Comparison of ENCODE assay signal across 32 mouse cellular contexts in genomic region chrX:9861859-9862258, GRCm38 (mm10). TPM values are rescaled to one million over a fixed set of nuclear protein-coding genes. Genes with fewer than 3 reads are reported as not detected.
DNase-seq lines count a peak whose midpoint lies in the region; ATAC-seq lines count a peak whose summit lies in the region.
"Had no signal": no experiment of that assay in that cellular context is flagged by ENCODE, and none has a peak within 500 bp of the region (broad histone marks: within the 10 kb centered on the region; RNA-seq: fewer than 3 reads in every experiment).

No protein-coding gene starts in this region.

- WGBS in stomach, embryonic 15.5 days = 70% methylated on average over 2 of the region's 2 CpGs

- H3K36me3 ChIP-seq in stomach, embryonic 15.5 days = no peaks in the 10 kb centered on the region
- H3K36me3 ChIP-seq: embryonic facial prominence, embryonic 10.5 days; embryonic facial prominence, embryonic 13.5 days; forebrain, embryonic 12.5 days; forebrain, embryonic 15.5 days; heart, embryonic 12.5 days; heart, embryonic 15.5 days; hindbrain, embryonic 10.5 days; hindbrain, embryonic 13.5 days had no signal

- H3K27me3 ChIP-seq in stomach, embryonic 15.5 days (replicated peaks) = no peaks in the 10 kb centered on the region
- H3K27me3 ChIP-seq: CH12.LX; embryonic facial prominence, embryonic 13.5 days; forebrain, embryonic 12.5 days; forebrain, embryonic 15.5 days; heart, embryonic 12.5 days; heart, embryonic 15.5 days; hindbrain, embryonic 13.5 days had no signal

- H3K4me3 ChIP-seq in stomach, embryonic 15.5 days (replicated peaks) = no peak overlapping the region
- H3K4me3 ChIP-seq: embryonic facial prominence, embryonic 10.5 days; embryonic facial prominence, embryonic 13.5 days; erythroblast, embryonic 14.5 days; forebrain, embryonic 12.5 days; forebrain, embryonic 15.5 days; heart, embryonic 12.5 days; heart, embryonic 15.5 days; hindbrain, embryonic 10.5 days; hindbrain, embryonic 13.5 days had no signal

- peak; percentile 50; the same call in 1 of the 2 replicates for ATAC-seq in stomach, embryonic 15.5 days (ENCODE audit: insufficient read depth, low FRiP score, low read depth)
- ATAC-seq: forebrain, embryonic 15.5 days; Patski had no signal

- H3K4me2 ChIP-seq in stomach, embryonic 15.5 days = no peak overlapping the region
- H3K4me2 ChIP-seq: embryonic facial prominence, embryonic 13.5 days; forebrain, embryonic 12.5 days; forebrain, embryonic 15.5 days; heart, embryonic 12.5 days; heart, embryonic 15.5 days; hindbrain, embryonic 13.5 days had no signal

- peak; percentile 3 to 45 for DNase-seq in lung, adult 18-20 months
- no peak for DNase-seq in lung, postnatal 14 days
- peak; percentile 21 for DNase-seq in lung, postnatal 25 days (ENCODE audit: low spot score)
- DNase-seq in lung, postnatal 10 days = no peak
- DNase-seq in cerebellum, adult 11-12 months = no peak
- DNase-seq in layer of hippocampus, adult 18-20 months (ENCODE audit: low spot score in 2 of 2) = no peak
- DNase-seq: adrenal gland, postnatal 10 days; adrenal gland, postnatal 36 days; B cell, adult 2 months; cerebellum, adult 2 months; cerebellum, postnatal 10 days; cerebellum, postnatal 36 days; embryo, embryonic 11 days; gastrocnemius, postnatal 25 days; heart, adult 18-20 months; heart, postnatal 10 days; heart, postnatal 36 days had no signal

- H3K4me1 ChIP-seq in stomach, embryonic 15.5 days = no peaks in the 10 kb centered on the region
- H3K4me1 ChIP-seq: embryonic facial prominence, embryonic 10.5 days; embryonic facial prominence, embryonic 13.5 days; forebrain, embryonic 12.5 days; forebrain, embryonic 15.5 days; heart, embryonic 12.5 days; heart, embryonic 15.5 days; hindbrain, embryonic 10.5 days; hindbrain, embryonic 13.5 days had no signal

- no peaks in the 10 kb centered on the region for H3K9me3 ChIP-seq in stomach, embryonic 15.5 days
- H3K9me3 ChIP-seq: embryonic facial prominence, embryonic 10.5 days; embryonic facial prominence, embryonic 13.5 days; forebrain, embryonic 12.5 days; forebrain, embryonic 15.5 days; G1E; heart, embryonic 12.5 days; heart, embryonic 15.5 days; hindbrain, embryonic 10.5 days; hindbrain, embryonic 13.5 days had no signal

- no peak overlapping the region for H3K9ac ChIP-seq in stomach, embryonic 15.5 days
- H3K9ac ChIP-seq: embryonic facial prominence, embryonic 13.5 days; forebrain, embryonic 12.5 days; forebrain, embryonic 15.5 days; heart, embryonic 12.5 days; heart, embryonic 15.5 days; hindbrain, embryonic 13.5 days had no signal

- no peak overlapping the region for H3K27ac ChIP-seq in stomach, embryonic 15.5 days
- H3K27ac ChIP-seq: embryonic facial prominence, embryonic 10.5 days; embryonic facial prominence, embryonic 13.5 days; forebrain, embryonic 12.5 days; forebrain, embryonic 15.5 days; heart, embryonic 15.5 days; hindbrain, embryonic 10.5 days; hindbrain, embryonic 13.5 days had no signal

RNA-seq across cellular contexts. Expression of gene H2al3, which starts 12.4 kb away (rescaled TPM):
- polyA plus RNA-seq in stomach, embryonic 15.5 days (2015; fragmentation: Nextera tagmentation; extraction: Ambion mirVana) = not detected in 2 replicates
- total RNA-seq in layer of hippocampus, adult 18-20 months (2021) = not detected
- total RNA-seq: adrenal gland, postnatal 10 days; CH12.LX; gastrocnemius, adult 8-10 months; gastrocnemius, postnatal 25 days; heart, adult 18-20 months; heart, postnatal 10 days; heart, postnatal 36 days had no signal
- polyA plus RNA-seq: cerebellum, adult 2 months; cortical plate, adult 2 months; embryonic facial prominence, embryonic 10.5 days; embryonic facial prominence, embryonic 13.5 days; erythroblast, embryonic 14.5 days; forebrain, embryonic 12.5 days; forebrain, embryonic 15.5 days; G1E; heart, embryonic 12.5 days; heart, embryonic 15.5 days; hindbrain, embryonic 10.5 days; hindbrain, embryonic 13.5 days; Patski had no signal

RNA-seq across cellular contexts. Expression of gene Hypm, which starts 15.1 kb away (rescaled TPM):
- not detected in 2 replicates for polyA plus RNA-seq in stomach, embryonic 15.5 days (2015; fragmentation: Nextera tagmentation; extraction: Ambion mirVana)
- not detected for total RNA-seq in layer of hippocampus, adult 18-20 months (2021)
- total RNA-seq: adrenal gland, postnatal 10 days; adrenal gland, postnatal 36 days; CH12.LX; gastrocnemius, adult 8-10 months; gastrocnemius, postnatal 25 days; heart, adult 18-20 months; heart, postnatal 10 days; heart, postnatal 36 days had no signal
- polyA plus RNA-seq: cerebellum, adult 2 months; cortical plate, adult 2 months; embryonic facial prominence, embryonic 10.5 days; embryonic facial prominence, embryonic 13.5 days; erythroblast, embryonic 14.5 days; forebrain, embryonic 12.5 days; forebrain, embryonic 15.5 days; G1E; heart, embryonic 12.5 days; heart, embryonic 15.5 days; hindbrain, embryonic 10.5 days; hindbrain, embryonic 13.5 days; Patski had no signal

RNA-seq across cellular contexts. Expression of gene Sytl5, which starts 23.6 kb away (rescaled TPM):
- polyA plus RNA-seq in stomach, embryonic 15.5 days (2015; fragmentation: Nextera tagmentation; extraction: Ambion mirVana) = 3.2 and 4.3 TPM in 2 replicates
- total RNA-seq in layer of hippocampus, adult 18-20 months (2021) = 1 to 10 TPM; 5.7 to 6.9 TPM
- total RNA-seq: heart, adult 18-20 months had no signal
- polyA plus RNA-seq: erythroblast, embryonic 14.5 days; Patski had no signal

Comparison
In these comparisons a context has a peak if more than half of its experiments do, and no peak if none do; other contexts are left out.
1. DNase-seq: peak in lung, adult 18-20 months (2 of 2) and lung, postnatal 25 days (single experiment); none in lung, postnatal 14 days (single experiment), lung, postnatal 10 days (single experiment), cerebellum, adult 11-12 months (single experiment) and layer of hippocampus, adult 18-20 months (0 of 2).